Mouse (Mus musculus): ENCODE measurements at regions not wholly inside any gene's neighbourhood (a gene's known extent, or its start where the extent isn't known, plus 50 kb on each side); places are given as distances from the start of the nearest gene placed in this dataset.

GRCm38 (mm10) chr16:31587036-31587435 is 76.2 kb upstream of the Dlg1 start:
- WGBS: 88% methylated on average over 1 of the region's 1 CpGs
- Histone ChIP-seq H3K9me3 (ENCODE audit: low read length) (no peaks in the 10 kb centered on the region), H3K4me2 (ENCODE audit: low read depth) (no peak overlapping the region), H3K4me1 (ENCODE audit: insufficient read depth) (peaks cover 8% of the 10 kb centered on the region), H3K4me3 (ENCODE audit: low read depth, low read length) (no peak overlapping the region), H3K9ac (no peak overlapping the region), H3K27me3 (ENCODE audit: insufficient read depth, low read length) (no peaks in the 10 kb centered on the region), H3K36me3 (ENCODE audit: insufficient read depth) (no peaks in the 10 kb centered on the region), H3K27ac (ENCODE audit: low read depth, low read length) (no peak overlapping the region)
- DNase-seq (no peak), ATAC-seq (no peak)
- no peak for TF ChIP-seq CTCF (IDR thresholded peaks at IDR 0.05; ENCODE audit: low read depth)

GRCm38 (mm10) chr16:31589576-31589975 is 73.7 kb upstream of the Dlg1 start:
- 19% methylated on average over 6 of the region's 6 CpGs for WGBS
- Histone ChIP-seq H3K4me1 (ENCODE audit: insufficient read depth) (peaks cover 21% of the 10 kb centered on the region), H3K27ac (ENCODE audit: low read depth, low read length) (peak overlapping the region; percentile 30), H3K27me3 (ENCODE audit: insufficient read depth, low read length) (no peaks in the 10 kb centered on the region), H3K36me3 (ENCODE audit: insufficient read depth) (no peaks in the 10 kb centered on the region), H3K9ac (no peak overlapping the region), H3K4me2 (ENCODE audit: low read depth) (no peak overlapping the region), H3K4me3 (ENCODE audit: low read depth, low read length) (no peak overlapping the region), H3K9me3 (ENCODE audit: low read length) (no peaks in the 10 kb centered on the region)
- no peak for ATAC-seq
- no peak for TF ChIP-seq CTCF (IDR thresholded peaks at IDR 0.05; ENCODE audit: low read depth)
- DNase-seq: peak; percentile 28

DNA sequence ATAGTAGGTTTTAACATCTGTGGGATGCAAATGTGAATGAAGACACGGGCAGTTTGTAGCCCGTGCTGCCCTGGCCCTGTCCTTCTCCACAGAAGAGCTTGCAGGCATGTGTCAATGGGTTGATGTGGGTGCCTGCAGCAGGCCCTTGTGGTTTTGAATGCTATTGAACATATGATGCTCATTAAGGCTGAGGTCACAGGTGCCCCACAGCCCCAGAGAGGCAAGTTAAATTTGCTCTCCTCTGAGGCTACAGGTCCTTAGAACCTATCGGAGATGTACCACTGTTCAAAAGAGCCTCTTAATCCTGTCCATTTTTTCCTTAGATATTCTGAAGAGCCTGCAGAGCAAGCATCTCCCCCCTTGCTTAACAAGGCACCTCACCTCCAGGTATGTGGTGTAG is 71.7 kb upstream of the Dlg1 start:
- no peak overlapping the region for H3K4me3 ChIP-seq (ENCODE audit: low read depth, low read length)
- H3K36me3 ChIP-seq (ENCODE audit: insufficient read depth): no peaks in the 10 kb centered on the region
- WGBS: 52% methylated on average over 3 of the region's 3 CpGs
- no peaks in the 10 kb centered on the region for H3K27me3 ChIP-seq (ENCODE audit: insufficient read depth, low read length)
- TF ChIP-seq CTCF (IDR thresholded peaks at IDR 0.05; ENCODE audit: low read depth): no peak
- H3K4me2 ChIP-seq (ENCODE audit: low read depth): peak overlapping the region; percentile 19; the same call in 1 of the 2 replicates
- ATAC-seq (peak; percentile 0; the same call in 1 of the 2 replicates), DNase-seq (no peak)
- H3K9me3 ChIP-seq (ENCODE audit: low read length): no peaks in the 10 kb centered on the region
- peak overlapping the region; percentile 88 for H3K27ac ChIP-seq (ENCODE audit: low read depth, low read length)
- no peak overlapping the region for H3K9ac ChIP-seq
- H3K4me1 ChIP-seq (ENCODE audit: insufficient read depth): peaks cover 21% of the 10 kb centered on the region

DNA sequence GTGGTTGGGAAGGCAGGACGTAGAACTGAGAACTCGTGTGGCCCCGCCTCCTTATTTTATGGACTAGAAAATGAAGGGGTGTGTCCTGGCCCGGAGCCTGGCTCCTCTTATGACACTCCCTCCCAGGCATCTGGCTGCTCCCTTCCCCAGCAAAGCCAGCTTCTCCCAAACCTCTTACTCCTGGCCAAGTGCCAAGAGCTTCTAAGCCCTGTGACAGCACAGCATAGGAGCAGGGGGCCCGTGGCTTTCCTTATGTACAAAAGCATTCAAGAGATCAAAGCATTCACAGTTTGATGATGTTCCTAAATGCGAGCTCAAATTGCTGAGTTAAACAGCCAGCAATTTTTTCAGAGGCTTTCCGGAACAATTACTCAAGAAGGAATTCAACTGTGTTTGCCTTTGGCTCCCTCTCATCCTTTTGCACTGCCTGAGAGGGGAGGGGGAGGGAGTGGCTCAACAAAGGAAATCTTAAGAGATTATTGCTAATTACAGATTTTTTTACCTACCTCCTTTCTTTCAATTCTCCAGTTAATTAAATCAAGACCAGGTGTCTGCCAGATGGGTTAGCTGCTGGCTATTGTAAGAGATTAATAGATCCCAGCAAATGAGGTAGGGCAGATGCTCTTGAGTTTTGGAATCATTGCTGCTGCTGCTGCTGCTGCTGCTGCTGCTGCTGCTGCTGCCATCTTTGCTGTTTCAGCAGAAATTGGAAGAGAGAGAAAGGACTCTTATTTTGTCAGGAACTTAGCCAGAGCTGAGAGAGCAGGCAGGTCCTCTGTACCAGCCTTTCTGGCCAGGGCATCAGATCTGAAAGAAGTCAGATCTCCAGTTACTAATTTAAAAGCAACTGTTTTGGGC is 71.0 kb upstream of the Dlg1 start:
- Histone ChIP-seq H3K4me2 (ENCODE audit: low read depth) (peak overlapping the region; percentile 19), H3K9me3 (ENCODE audit: low read length) (no peaks in the 10 kb centered on the region), H3K27ac (ENCODE audit: low read depth, low read length) (peak overlapping the region; percentile 88), H3K27me3 (ENCODE audit: insufficient read depth, low read length) (no peaks in the 10 kb centered on the region), H3K4me1 (ENCODE audit: insufficient read depth) (peaks cover 21% of the 10 kb centered on the region), H3K9ac (peak overlapping the region; percentile 28), H3K4me3 (ENCODE audit: low read depth, low read length) (no peak overlapping the region), H3K36me3 (ENCODE audit: insufficient read depth) (no peaks in the 10 kb centered on the region)
- DNase-seq (peak; percentile 90), ATAC-seq (peak; percentile 95)
- 6% methylated on average over 7 of the region's 7 CpGs for WGBS
- TF ChIP-seq CTCF (IDR thresholded peaks at IDR 0.05; ENCODE audit: low read depth): no peak

GRCm38 (mm10) chr16:31592973-31593683 is 70.1 kb upstream of the Dlg1 start:
- no peak for ATAC-seq
- no peak for TF ChIP-seq CTCF (IDR thresholded peaks at IDR 0.05; ENCODE audit: low read depth)
- Histone ChIP-seq H3K4me1 (ENCODE audit: insufficient read depth) (peaks cover 21% of the 10 kb centered on the region), H3K9ac (peak overlapping the region; percentile 28; the same call in 1 of the 2 replicates), H3K27me3 (ENCODE audit: insufficient read depth, low read length) (no peaks in the 10 kb centered on the region), H3K27ac (ENCODE audit: low read depth, low read length) (peak overlapping the region; percentile 88), H3K36me3 (ENCODE audit: insufficient read depth) (no peaks in the 10 kb centered on the region), H3K4me2 (ENCODE audit: low read depth) (0 out of 2 replicates have a peak overlapping the region, but pooled peaks have one; percentile 19), H3K9me3 (ENCODE audit: low read length) (no peaks in the 10 kb centered on the region), H3K4me3 (ENCODE audit: low read depth, low read length) (no peak overlapping the region)
- DNase-seq: no peak
- WGBS: 23% methylated on average over 9 of the region's 9 CpGs

DNA sequence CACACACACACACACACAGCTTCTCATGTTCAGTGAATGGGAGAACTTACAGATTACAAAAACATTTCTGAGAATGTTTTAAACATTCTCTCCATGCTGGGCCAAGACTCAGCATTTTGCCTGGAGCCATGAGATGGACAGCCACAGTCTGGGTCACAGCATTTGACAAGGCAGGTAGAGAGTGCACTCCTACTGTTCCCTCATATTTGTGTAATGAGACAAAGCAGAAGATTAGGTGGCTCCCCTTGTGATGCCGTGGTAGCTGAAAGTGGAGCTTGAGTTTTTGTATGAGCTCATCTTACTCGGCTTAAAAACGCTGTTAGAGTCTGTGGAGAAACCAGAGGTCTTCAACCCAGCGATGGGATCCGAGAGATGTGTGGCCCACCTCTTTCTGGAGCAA is 65.3 kb upstream of the Dlg1 start:
- Histone ChIP-seq H3K9me3 (ENCODE audit: low read length) (no peaks in the 10 kb centered on the region), H3K4me1 (ENCODE audit: insufficient read depth) (peaks cover 4% of the 10 kb centered on the region), H3K27ac (ENCODE audit: low read depth, low read length) (no peak overlapping the region), H3K4me2 (ENCODE audit: low read depth) (no peak overlapping the region), H3K27me3 (ENCODE audit: insufficient read depth, low read length) (no peaks in the 10 kb centered on the region), H3K4me3 (ENCODE audit: low read depth, low read length) (no peak overlapping the region), H3K36me3 (ENCODE audit: insufficient read depth) (no peaks in the 10 kb centered on the region), H3K9ac (no peak overlapping the region)
- DNase-seq (no peak), ATAC-seq (no peak)
- TF ChIP-seq CTCF (IDR thresholded peaks at IDR 0.05; ENCODE audit: low read depth): no peak
- WGBS: 84% methylated on average over 5 of the region's 5 CpGs

All from forebrain, postnatal 0 days (tissue).